Comparison of ENCODE assay signal across 11 mouse cellular contexts in the genomic region with DNA sequence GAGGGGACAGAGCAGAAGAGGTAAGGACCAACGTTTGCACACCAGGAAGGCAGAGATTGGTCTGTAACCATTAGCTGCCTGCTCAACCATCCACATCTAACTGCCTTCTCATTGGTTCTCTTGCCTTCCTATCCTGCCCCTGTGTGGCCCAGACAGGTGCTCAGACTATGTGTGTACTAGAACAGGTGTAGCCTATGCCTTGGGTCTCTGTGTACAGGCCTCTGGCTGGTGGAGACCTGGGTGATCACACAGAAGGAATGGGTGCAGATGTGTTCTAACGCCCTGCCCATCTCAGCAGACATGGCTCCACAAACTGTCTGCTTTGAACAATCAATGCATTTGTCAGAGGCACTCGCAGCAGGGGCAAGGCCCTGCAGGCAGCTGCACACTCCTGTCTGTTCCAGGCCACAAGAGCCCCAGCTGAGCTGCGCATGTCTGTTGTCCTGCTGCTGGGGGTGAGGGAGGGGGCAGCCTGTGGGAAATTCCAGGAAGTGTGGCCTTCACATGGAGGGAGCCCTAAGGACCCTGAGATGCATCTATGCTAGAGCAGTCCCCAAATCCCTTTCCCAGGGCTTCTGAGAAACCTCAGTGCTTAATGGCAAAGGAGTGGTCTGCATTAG.
DNase-seq lines count a peak whose midpoint lies in the region; ATAC-seq lines count a peak whose summit lies in the region.
"Had no signal": no experiment of that assay in that cellular context is flagged by ENCODE, and none has a peak within 500 bp of the region (broad histone marks: within the 10 kb centered on the region; RNA-seq: fewer than 3 reads in every experiment).

No protein-coding gene starts in this region.

- peaks cover 54% of the 10 kb centered on the region for H3K4me1 ChIP-seq in heart, embryonic 13.5 days
- peaks cover 5% of the 10 kb centered on the region; the same call in 1 of the 2 replicates for H3K4me1 ChIP-seq in hindbrain, embryonic 11.5 days (replicated peaks; ENCODE audit: control insufficient read depth, insufficient read depth, low read length)
- peaks cover 10% of the 10 kb centered on the region for H3K4me1 ChIP-seq in midbrain, embryonic 14.5 days (ENCODE audit: control insufficient read depth, insufficient read depth, low read length)

- no peak overlapping the region for H3K27ac ChIP-seq in heart, embryonic 13.5 days (replicated peaks)
- H3K27ac ChIP-seq in hindbrain, embryonic 11.5 days (ENCODE audit: low read depth, low read length) = peak overlapping the region; percentile 52
- peak overlapping the region; percentile 33 for H3K27ac ChIP-seq in midbrain, embryonic 14.5 days (replicated peaks; ENCODE audit: low read depth, low read length)
- H3K27ac ChIP-seq: liver, embryonic 13.5 days had no signal

- no peak overlapping the region for H3K4me2 ChIP-seq in heart, embryonic 13.5 days
- H3K4me2 ChIP-seq in hindbrain, embryonic 11.5 days (replicated peaks; ENCODE audit: low read depth, low read length) = no peak overlapping the region
- H3K4me2 ChIP-seq in midbrain, embryonic 14.5 days (ENCODE audit: low read length) = no peak overlapping the region
- H3K4me2 ChIP-seq: liver, embryonic 13.5 days had no signal

- DNase-seq in heart, postnatal 25 days (ENCODE audit: low spot score) = no peak
- DNase-seq in ZHBTc4 (ENCODE audit: low read depth, low spot score) (peak; percentile 55), MN1 (ENCODE audit: low spot score) (no peak)
- DNase-seq in hindbrain, embryonic 11.5 days (ENCODE audit: low spot score) = peak; percentile 49
- DNase-seq in midbrain, embryonic 14.5 days = peak; percentile 50
- no peak for DNase-seq in thymus, adult 18-20 months
- no peak for DNase-seq in frontal cortex, postnatal 14 days (ENCODE audit: low spot score in 2 of 2)
- DNase-seq: kidney, postnatal 36 days; liver, embryonic 13.5 days; spleen, adult 18-20 months had no signal

- no peaks in the 10 kb centered on the region for H3K36me3 ChIP-seq in heart, embryonic 13.5 days
- H3K36me3 ChIP-seq in hindbrain, embryonic 11.5 days (ENCODE audit: control insufficient read depth, insufficient read depth, low read length) = no peaks in the 10 kb centered on the region
- no peaks in the 10 kb centered on the region for H3K36me3 ChIP-seq in midbrain, embryonic 14.5 days (ENCODE audit: control insufficient read depth, insufficient read depth, low read length)
- H3K36me3 ChIP-seq: liver, embryonic 13.5 days had no signal

- peak overlapping the region; percentile 54 for H3K9ac ChIP-seq in heart, embryonic 13.5 days
- no peak overlapping the region for H3K9ac ChIP-seq in hindbrain, embryonic 11.5 days (ENCODE audit: low read depth, low read length)
- H3K9ac ChIP-seq in midbrain, embryonic 14.5 days (replicated peaks; ENCODE audit: low read length) = no peak overlapping the region
- H3K9ac ChIP-seq: liver, embryonic 13.5 days had no signal

- no peak overlapping the region for H3K4me3 ChIP-seq in heart, embryonic 13.5 days
- H3K4me3 ChIP-seq in hindbrain, embryonic 11.5 days (ENCODE audit: low read depth, low read length) = no peak overlapping the region
- no peak overlapping the region for H3K4me3 ChIP-seq in midbrain, embryonic 14.5 days (replicated peaks; ENCODE audit: low read depth, low read length)
- H3K4me3 ChIP-seq: liver, embryonic 13.5 days had no signal

- ATAC-seq in heart, embryonic 13.5 days (ENCODE audit: extremely low read depth, insufficient number of reproducible peaks, low FRiP score, low TSS enrichment) = no peak
- peak; percentile 63 for ATAC-seq in hindbrain, embryonic 11.5 days (ENCODE audit: low FRiP score)
- ATAC-seq in midbrain, embryonic 14.5 days (ENCODE audit: low FRiP score, low TSS enrichment) = peak; percentile 41; the same call in 1 of the 2 replicates

- no peaks in the 10 kb centered on the region for H3K9me3 ChIP-seq in heart, embryonic 13.5 days
- H3K9me3 ChIP-seq in hindbrain, embryonic 11.5 days (ENCODE audit: control insufficient read depth, low read length) = no peaks in the 10 kb centered on the region
- no peaks in the 10 kb centered on the region for H3K9me3 ChIP-seq in midbrain, embryonic 14.5 days (ENCODE audit: control insufficient read depth, low read length)
- H3K9me3 ChIP-seq: liver, embryonic 13.5 days had no signal

- intact Hi-C loops in heart, postnatal 25 days (cut with DNase I) = no loop called here

- 54% methylated on average over 4 of the region's 4 CpGs for WGBS in heart, embryonic 13.5 days
- 16% methylated on average over 4 of the region's 4 CpGs for WGBS in hindbrain, embryonic 11.5 days
- WGBS in midbrain, embryonic 14.5 days = 24% methylated on average over 4 of the region's 4 CpGs

- H3K27me3 ChIP-seq in heart, embryonic 13.5 days (replicated peaks) = no peaks in the 10 kb centered on the region
- no peaks in the 10 kb centered on the region for H3K27me3 ChIP-seq in hindbrain, embryonic 11.5 days (ENCODE audit: control insufficient read depth, insufficient read depth, low read length)
- H3K27me3 ChIP-seq in midbrain, embryonic 14.5 days (ENCODE audit: control insufficient read depth, insufficient read depth, low read length) = no peaks in the 10 kb centered on the region
- H3K27me3 ChIP-seq: liver, embryonic 13.5 days had no signal

Comparison
In these comparisons a context has a peak if more than half of its experiments do, and no peak if none do; other contexts are left out.
1. DNase-seq: peak in ZHBTc4 (single experiment), hindbrain, embryonic 11.5 days (single experiment) and midbrain, embryonic 14.5 days (single experiment); none in heart, postnatal 25 days (single experiment), thymus, adult 18-20 months (0 of 2), frontal cortex, postnatal 14 days (0 of 2) and MN1 (single experiment).